Mouse (Mus musculus) urinary bladder, postnatal 10 days (tissue): ENCODE data around the gene Arhgap29.

Experiments used
- DNase-seq: peaks from one replicate; pipeline ENCODE4 v3.0.0; 2022; ENCODE audit warnings: low spot score

Gene Arhgap29

DNA sequence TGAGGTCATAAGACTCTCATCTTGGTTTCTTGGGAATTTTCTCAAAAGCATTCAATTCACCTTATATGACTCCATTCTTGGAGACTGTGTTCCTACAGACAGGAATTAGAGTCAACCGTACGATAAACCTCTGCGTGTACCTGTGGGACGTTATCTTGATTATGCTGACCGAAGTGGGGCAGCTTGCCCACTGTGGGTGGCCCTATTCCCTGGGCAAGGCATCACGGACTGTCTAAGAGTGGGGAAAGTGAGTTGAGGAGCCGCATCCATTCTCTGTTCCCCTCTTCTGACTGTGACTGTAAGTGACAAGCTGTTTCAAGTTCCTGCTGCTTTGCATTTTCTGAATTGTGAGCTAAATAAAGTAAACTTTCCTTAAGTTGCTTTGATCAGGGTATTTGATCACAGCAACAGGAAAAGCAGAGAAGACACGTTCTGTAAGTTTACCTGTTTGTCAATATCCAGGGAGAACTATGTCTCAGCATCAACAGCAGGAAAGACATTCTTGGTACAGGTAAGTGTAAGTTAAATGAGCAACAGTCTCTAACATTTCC, at the start of gene Arhgap29:
Gene Arhgap29 (plus strand): TSS at position 501 of the 551 bp plus-strand sequence.
- DNase-seq: no peak

- DNase-seq: no peak
Measured at GRCm38 (mm10) chr3:121902729-121903128, 49.6 kb upstream of the Arhgap29 start.

DNA sequence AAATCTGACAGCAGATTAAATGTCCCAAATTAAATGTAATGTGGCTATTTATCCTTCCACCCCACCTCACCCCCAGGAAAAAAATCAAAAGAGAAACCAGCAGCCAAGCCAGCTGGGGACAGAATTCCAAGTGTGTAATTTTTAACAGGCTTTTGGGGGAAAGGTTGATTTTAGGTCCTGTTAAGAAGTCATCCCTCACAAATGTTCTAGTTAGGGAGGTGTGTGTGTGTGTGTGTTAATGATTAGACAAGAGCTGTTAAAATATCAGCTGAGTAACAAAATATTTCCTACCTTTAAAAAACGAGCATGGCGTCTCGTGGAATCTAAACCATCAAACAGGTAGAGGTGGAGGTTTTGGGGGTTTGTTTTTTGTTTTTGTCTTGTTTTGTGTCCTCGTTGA, 49.1 kb upstream of the Arhgap29 start:
- no peak for DNase-seq

- DNase-seq: no peak
Measured at GRCm38 (mm10) chr3:121903695-121904094, 48.6 kb upstream of the Arhgap29 start.

DNA sequence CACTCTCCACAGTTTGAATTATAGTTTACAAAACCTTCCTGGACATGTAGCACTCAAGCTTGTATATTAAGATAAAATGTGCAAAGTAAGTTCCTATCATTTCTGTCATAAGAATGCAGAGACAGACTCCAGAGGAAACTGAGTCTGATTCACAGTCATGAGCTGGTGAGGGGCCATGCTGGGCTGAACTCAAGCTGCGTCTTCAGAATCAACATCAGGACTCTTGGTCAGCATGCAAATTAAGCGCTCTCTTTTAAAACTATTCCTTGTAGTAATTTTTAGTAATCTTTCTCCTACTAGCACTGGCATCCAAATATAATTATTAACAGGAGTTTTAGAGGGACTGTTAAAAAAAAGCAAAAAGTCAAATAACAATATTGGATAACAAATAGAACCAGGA, 47.9 kb upstream of the Arhgap29 start:
- no peak for DNase-seq

DNA sequence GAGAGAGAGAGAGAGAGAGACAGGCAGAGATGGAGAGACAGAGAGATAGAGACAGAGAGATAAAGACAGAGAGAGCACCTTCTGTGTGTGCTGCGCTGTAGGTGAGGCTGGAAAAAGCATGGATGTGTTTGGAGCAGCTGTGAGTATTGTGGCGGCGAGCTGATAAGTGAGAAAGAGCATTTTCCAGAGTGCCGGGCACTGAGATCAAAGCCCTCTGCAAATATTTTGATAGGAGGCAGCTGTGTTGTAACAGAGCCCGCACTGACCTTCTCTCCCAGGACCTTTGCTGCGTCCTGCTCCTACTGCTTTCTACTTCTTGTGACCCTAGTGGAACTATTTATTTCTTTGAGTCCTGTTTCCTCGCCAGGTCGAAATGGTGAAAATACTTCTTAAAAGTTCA, 45.7 kb upstream of the Arhgap29 start:
- no peak for DNase-seq

DNA sequence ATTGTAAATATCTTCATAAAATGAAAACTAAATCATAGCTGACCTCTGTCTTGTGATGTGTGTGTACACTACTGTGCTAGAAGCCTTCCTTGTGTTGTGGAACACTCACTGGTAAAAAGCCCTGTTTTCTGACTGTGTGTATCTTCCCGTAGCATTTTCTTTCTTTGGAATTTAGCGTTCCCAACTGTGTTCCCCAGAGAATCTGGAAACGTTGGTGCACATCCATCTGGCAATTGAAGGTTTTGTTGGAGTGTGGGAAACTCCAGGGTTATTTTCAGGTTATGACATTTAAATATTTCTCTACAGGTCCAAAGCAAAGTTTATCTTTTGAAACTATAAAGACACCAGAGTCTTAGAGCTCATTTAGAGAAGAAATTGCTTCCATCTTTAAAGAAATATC, 43.2 kb upstream of the Arhgap29 start:
- DNase-seq: no peak

- no peak for DNase-seq
Measured at GRCm38 (mm10) chr3:121913476-121913875, 38.9 kb upstream of the Arhgap29 start.

DNA sequence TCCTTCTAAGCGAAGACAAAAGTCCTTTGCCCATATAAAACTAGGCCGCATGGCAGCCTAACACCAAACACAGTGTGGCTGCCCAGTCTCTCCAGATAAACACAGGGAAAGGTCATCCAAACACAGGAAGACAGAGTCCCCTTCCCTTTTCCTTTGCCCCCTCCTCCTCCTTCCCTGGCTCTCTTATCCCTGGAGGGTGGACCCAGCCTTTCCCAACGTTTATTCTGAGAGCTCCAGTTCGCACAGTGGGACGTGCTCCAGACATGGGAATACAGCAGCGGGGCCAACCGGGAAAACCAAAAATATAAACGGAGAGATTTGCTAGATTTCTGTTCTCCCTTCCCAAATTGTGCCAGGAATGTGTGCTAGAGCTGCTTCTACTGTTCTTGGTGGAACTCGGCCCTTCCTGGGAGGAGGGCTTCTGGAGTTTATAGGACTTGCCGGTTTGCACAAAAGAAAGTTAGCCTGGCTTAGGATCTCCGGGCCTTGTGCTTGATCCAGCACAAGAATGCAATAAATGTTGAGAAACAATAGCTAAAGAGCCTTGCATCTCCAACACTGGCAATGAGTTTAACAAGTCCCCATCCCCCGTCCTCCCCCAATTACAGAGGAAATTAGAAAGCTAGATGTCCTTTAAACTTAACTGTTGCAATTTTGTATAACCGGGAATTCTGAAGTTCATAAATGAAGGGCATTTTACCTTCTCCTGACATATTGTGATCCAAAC, 37.7 kb upstream of the Arhgap29 start:
- DNase-seq: no peak

- no peak for DNase-seq
Measured at GRCm38 (mm10) chr3:121915191-121915590, 37.1 kb upstream of the Arhgap29 start.

DNA sequence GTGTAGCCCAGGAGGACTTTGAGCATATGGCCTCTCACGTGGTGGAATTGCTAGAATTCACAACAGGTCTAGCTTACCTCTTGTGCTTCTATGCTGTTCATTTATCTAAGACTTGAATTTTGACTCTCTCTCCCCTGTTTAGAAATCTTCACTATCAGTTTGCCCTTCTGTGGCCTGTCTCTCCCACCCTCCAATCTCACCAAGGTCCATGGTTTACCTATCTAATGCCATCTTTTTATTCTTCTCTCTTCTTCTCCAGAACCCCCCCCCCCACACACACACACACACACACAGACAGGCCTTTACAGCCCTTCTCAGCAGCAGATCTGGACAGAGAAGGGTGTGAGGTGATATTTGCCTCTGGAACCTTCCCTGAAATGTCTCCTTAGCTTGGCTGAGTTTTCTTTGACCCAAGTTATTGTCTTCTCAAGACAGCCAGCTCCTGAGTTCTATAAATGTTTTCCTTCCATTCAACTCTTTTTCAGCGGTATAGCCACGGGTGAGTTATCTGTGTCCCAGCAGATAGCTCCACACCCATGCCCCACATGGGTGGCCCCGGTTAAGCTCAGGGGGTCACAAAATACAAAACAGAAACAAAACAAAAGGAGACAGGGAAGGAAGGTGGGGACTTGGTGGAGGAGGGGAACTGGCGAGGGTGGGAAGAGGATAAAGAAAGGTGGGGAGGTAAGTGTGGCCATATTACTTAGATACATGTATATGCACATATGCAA, 35.4 kb upstream of the Arhgap29 start:
- DNase-seq: no peak

DNA sequence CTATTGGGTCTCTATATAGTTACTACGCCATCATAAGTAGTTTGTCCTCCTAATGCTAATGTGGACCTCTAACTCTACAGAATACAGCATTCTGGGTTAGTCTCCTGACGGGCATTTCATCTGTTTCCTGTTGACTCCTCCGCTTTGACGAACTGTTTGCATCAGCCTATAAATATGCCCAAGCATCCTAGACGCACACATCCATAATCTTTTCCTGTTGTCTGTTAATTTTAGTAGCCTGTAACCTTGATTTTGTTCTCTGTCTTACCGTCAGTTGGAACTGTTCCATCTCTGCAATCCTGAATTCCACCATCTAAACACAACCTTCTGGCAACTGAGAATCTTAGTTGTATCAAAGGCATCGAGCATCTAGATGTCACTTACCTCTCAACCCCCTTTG, 34.7 kb upstream of the Arhgap29 start:
- no peak for DNase-seq

- no peak for DNase-seq
Measured at GRCm38 (mm10) chr3:121919961-121920360, 32.4 kb upstream of the Arhgap29 start.

- no peak for DNase-seq
Measured at GRCm38 (mm10) chr3:121920769-121921168, 31.6 kb upstream of the Arhgap29 start.

GRCm38 (mm10) chr3:121924768-121925486, 27.4 kb upstream of the Arhgap29 start:
- no peak for DNase-seq

DNA sequence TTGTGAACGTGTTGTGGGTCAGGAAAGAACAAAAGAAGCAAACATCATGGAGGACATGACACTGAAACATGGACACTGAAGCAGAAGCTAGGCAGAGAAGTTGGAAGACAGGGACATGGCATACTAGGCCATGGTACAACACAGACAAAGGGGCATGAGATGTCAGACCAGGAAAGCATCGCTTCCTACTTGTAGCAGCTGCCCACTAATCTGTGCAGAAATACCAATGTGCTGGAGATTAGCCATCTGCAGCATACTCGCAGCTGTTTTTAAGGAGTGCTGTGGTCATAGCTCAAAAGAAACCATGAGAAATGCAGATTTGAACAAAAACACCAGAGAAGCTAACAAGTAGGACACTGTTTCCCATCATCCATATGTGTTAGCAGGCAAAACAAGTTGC, 24.7 kb upstream of the Arhgap29 start:
- no peak for DNase-seq

GRCm38 (mm10) chr3:121932815-121933214, 19.5 kb upstream of the Arhgap29 start:
- no peak for DNase-seq

GRCm38 (mm10) chr3:121936241-121936640, 16.1 kb upstream of the Arhgap29 start:
- DNase-seq: no peak

- no peak for DNase-seq
Measured at GRCm38 (mm10) chr3:121937036-121937435, 15.3 kb upstream of the Arhgap29 start.

- DNase-seq: no peak
Measured at GRCm38 (mm10) chr3:121939658-121940057, 12.7 kb upstream of the Arhgap29 start.

DNA sequence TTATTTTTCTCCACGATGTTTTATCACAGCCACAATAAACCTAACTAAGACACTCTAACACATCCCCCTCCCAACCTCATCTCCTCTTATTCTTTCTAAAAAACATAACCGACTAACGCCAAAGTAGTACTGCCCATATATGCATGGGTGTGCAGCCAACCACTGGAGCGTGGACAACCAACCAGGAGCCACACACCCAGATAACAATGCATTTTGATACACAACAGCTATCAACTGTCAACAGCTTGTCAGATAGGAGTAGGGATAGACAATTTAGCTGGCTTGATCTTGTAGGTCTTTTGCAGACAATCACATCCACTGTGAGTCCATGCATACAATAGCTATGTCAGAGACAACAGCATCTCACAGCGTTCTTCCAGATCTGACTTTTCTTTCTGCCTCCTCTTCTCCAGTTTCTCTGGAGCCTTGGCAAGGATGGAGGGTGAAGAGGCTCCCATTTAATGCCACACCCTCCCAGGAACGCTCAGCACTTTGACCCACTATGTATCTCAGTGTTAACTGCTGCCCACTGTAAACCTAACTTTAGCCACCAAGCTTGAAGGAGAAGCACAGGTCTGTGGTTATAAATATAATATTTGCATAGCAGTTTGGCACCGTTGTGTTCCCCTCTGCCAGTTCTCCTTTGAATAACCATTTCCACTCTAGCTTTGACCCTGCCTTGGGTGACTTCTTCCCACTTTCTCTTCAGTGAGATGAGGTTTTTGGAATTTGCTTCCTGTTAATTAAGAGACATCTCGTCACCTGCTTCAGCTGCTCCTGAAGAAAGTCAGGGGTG, 12.0 kb upstream of the Arhgap29 start:
- no peak for DNase-seq

DNA sequence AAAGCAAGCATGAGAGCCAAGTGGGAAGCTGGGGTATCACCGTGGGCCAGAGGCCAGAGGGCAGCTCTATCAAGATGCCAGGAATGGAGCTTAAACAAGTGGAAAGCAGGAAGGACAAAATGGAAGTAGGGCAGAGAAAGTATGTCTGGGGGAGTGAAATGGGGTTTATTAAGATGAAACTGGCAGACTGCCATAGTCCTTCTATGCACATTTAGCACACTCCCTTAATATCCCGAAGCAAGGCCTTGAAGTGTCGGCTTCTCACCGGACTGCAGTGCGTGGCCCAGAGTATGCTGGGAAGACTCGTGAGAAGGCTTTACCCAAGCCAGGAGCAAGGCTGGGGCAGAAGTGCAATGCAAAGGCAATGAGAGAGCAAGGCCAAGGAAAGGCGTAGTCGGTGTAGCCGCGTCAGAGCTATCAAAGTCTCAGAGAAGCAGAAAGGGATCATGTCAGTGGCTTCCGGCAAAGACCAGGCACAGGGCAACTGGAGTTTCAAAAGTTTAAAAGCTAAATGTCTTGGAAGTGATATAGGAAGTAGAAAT, 11.1 kb upstream of the Arhgap29 start:
- DNase-seq: no peak
